Mouse (Mus musculus): ENCODE measurements at regions not wholly inside any gene's neighbourhood (a gene's known extent, or its start where the extent isn't known, plus 50 kb on each side); places are given as distances from the start of the nearest gene placed in this dataset.

DNA sequence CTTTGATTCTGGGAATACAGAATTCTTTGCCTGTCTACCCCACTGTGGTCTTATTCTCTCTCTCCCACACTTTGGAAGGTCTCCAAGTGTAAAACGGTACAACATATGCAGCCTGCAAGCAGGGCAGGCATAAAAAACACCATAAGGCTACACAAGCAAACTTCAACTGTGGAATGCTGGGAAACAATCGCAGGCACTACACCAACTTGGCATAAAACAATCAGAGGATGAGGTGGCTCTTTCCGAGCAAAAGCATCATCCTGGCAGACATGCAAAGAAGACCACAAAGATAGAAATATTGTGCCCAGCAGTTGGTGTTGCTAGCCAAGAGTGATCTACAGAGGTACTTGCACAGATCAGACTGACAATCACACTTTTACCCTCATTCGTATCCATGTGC lies 88.0 kb upstream of the Galnt5 start:
- DNase-seq (ENCODE audit: low spot score) = no peak

DNA sequence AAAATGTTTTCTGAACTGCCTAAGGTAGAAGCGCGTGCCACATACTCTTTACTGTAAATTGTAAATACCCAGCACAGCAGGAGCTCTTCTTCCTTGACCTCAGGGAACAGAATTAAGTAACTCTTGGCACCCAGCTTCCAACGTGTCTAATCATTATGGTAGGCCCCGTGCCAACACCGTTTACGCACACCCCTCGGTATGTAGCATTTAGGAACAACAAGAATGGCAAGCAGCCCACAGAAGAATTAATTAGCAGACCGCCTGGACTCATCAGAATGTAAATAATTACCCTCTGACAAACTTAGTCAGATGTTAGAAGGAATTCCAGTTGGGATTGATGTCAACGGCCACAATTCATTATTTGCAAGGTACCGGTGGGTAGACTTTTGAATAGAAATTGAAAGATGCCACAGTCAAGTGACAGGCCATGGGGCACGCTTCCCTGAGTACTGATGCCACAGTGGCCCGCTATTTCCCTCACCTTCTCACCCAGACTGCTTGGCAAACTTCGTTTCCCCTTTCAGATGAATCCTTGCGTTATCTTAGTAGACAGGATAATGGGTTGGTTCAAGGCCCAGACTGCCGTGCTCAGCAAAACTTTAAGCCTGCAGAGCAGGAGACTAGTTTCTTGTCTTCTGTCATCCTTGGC lies 81.2 kb upstream of the Galnt5 start:
- no peak for DNase-seq (ENCODE audit: low spot score)

DNA sequence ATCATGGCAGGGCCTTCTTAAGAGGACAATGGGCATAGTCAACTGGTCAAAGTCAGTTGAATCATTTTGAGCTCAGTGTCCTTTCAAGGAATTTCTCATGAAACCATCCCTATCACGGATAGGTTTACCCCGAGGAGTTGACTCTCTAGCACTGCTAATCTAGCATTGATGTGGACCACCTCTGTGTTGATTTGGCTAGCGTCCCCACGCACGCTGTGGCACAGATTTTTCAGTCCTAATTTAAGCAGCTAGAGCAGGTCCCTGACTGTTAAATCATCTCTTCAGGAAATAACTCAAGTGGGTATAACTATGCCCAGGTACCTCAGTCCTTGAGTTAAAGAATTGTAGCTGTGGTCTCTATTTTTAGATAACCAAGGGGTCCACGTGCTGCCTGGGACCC lies 80.0 kb upstream of the Galnt5 start:
- DNase-seq (ENCODE audit: low spot score) = no peak

DNA sequence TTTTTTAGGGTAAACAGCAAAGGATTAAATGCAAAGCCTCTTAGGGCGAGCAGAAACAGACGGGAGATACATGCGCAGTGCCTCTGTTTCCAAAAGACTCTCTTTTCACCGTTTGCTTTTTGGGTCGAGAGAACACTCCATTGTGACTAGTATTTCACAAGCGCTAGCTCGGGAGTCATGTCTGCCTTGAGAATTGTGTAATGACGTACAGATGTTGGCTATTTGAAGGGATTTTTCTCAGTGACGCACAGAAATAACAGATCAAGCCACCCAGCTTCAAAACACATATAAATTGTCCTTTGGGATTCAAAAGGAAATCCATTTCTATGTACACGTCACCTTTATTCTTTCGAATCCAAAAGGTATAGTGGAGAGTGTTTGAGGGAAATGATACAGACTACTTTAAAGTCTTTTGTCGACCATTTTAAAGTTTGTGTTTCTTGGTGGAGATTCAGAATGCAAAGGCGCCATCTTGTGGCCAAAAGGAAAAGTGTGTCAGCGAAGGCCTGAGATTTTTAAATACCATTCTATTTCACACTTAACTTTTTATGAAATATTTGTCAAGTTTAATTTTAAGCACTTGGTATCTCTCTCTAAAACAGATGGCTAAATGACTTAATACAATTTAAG lies 78.5 kb upstream of the Galnt5 start:
- DNase-seq (ENCODE audit: low spot score) = peak; percentile 16

DNA sequence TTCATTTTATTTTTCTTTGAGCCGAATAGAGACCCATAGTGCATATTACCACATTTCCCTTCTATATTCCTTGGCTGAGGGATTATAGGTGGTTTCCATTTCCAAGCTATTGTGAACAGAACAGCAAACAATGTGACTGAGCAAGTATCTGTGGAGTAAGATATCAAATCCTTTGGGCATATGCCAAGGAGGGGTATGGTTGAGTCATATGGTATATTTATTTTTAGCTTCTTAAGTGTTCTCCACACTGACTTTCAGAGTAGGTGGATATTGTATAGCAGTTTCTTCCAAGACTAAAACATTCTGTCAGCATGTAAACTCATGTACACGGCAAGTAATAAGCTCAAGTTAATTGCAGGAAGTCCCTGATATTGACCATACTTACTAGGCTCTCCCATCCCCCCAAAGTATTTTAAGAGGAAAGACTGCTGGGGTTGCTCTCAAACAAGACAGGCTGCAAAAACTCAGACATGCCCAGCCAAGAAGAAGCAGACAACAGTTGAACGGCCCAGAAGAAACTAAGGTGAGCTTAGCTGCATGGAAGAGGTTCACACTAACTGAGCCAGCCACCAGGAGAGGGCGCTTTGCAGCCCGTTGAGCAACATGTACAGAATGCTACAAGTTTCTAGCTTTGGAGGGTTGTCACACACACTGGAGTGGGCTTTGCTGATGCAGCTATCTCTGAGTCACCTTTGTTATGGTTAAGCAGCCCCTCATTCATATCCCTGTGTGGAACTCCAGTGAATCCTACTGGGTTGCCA lies 63.4 kb upstream of the Galnt5 start:
- no peak for DNase-seq (ENCODE audit: low spot score)
